Mouse (Mus musculus) CH12.LX (cell line): ENCODE data around the gene 4930539E08Rik. TPM values are rescaled to one million over a fixed set of nuclear protein-coding genes. Genes with fewer than 3 reads are reported as not detected.

Experiments
- DNase-seq: peaks from one replicate; pipeline ENCODE4 v3.0.0-alpha.2; 2013; ENCODE audit errors: extremely low read depth
- H3K27ac ChIP-seq: 2 replicates; pipeline ENCODE4 v1.5.1; 2012; ENCODE audit warnings: low read depth, mild to moderate bottlenecking, control low read depth, moderate library complexity; ENCODE audit not compliant: insufficient read depth
- H3K27me3 ChIP-seq: replicated peaks from 2 replicates; pipeline ENCODE3; 2012; ENCODE audit warnings: inconsistent platforms
- H3K36me3 ChIP-seq, 2 experiments: replicated peaks in 1 of 2; 2 replicates each; pipeline versions ENCODE3 to v1.6.1; 2012; ENCODE audit warnings: inconsistent platforms in 1 of 2, low read length in 1 of 2, mild to moderate bottlenecking in 1 of 2, mixed read lengths in 1 of 2, moderate library complexity in 1 of 2; ENCODE audit not compliant: control insufficient read depth in 1 of 2, insufficient read depth in 1 of 2
- H3K4me1 ChIP-seq, 2 experiments: 2 replicates each; pipeline ENCODE4 v1.6.1; 2012; ENCODE audit warnings: inconsistent platforms in 1 of 2, moderate library complexity in 1 of 2; ENCODE audit not compliant: insufficient read depth in 2 of 2, control insufficient read depth in 1 of 2
- H3K4me2 ChIP-seq: 2 replicates; pipeline ENCODE4 v1.6.1; 2012; ENCODE audit warnings: low read depth, mild to moderate bottlenecking, control low read depth; ENCODE audit not compliant: poor library complexity, insufficient read depth, severe bottlenecking
- H3K4me3 ChIP-seq, 3 experiments: fragments of 150-350 bp in 1 of 3; sonication (generic) in 1 of 3; replicated peaks in 1 of 3; 2 replicates each; pipeline versions ENCODE3 to v1.5.1; 2011 to 2012; ENCODE audit warnings: low read depth in 2 of 3, low read length in 2 of 3, mild to moderate bottlenecking in 2 of 3, moderate library complexity in 2 of 3, control low read depth in 1 of 3, improper control_type of control experiment in 1 of 3, inconsistent platforms in 1 of 3, mixed read lengths in 1 of 3; ENCODE audit not compliant: poor library complexity in 1 of 3
- H3K79me2 ChIP-seq: replicated peaks from 2 replicates; pipeline ENCODE4 v1.6.1; 2012; ENCODE audit warnings: mild to moderate bottlenecking, moderate library complexity; ENCODE audit not compliant: control insufficient read depth, poor library complexity, insufficient read depth, severe bottlenecking; ENCODE audit errors: extremely low read depth
- H3K9ac ChIP-seq: 2 replicates; pipeline ENCODE4 v1.6.1; 2012; ENCODE audit warnings: low read depth, mild to moderate bottlenecking, control low read depth, moderate library complexity; ENCODE audit not compliant: insufficient read depth
- H3K9me3 ChIP-seq: replicated peaks from 2 replicates; pipeline ENCODE3; 2012; ENCODE audit warnings: low read length, inconsistent platforms, mixed read lengths
- BHLHE40 ChIP-seq: IDR thresholded peaks from 2 replicates; pipeline ENCODE4 v1.6.1; 2011; ENCODE audit warnings: mild to moderate bottlenecking, low read depth, low read length, improper control_type of control experiment
- E2F4 ChIP-seq: IDR thresholded peaks from 2 replicates; pipeline ENCODE4 v1.6.1; 2011; ENCODE audit warnings: low read depth, low read length, improper control_type of control experiment; ENCODE audit not compliant: insufficient replicate concordance
- ELF1 ChIP-seq: IDR thresholded peaks from 2 replicates; pipeline ENCODE4 v1.6.1; 2014; ENCODE audit warnings: low read depth, mild to moderate bottlenecking, inconsistent platforms, low read length, improper control_type of control experiment
- ETS1 ChIP-seq: conservative IDR thresholded peaks from 2 replicates; pipeline ENCODE4 v1.6.1; 2012; ENCODE audit warnings: low read depth, mild to moderate bottlenecking, inconsistent platforms, low read length, improper control_type of control experiment, moderate library complexity
- GABPA ChIP-seq: IDR thresholded peaks from 2 replicates; pipeline ENCODE4 v1.6.1; 2012; ENCODE audit warnings: low read depth, low read length, improper control_type of control experiment, inconsistent platforms; ENCODE audit not compliant: insufficient replicate concordance
- IRF4 ChIP-seq: IDR thresholded peaks from 2 replicates; pipeline ENCODE4 v1.6.1; 2014; ENCODE audit warnings: low read depth, mild to moderate bottlenecking, inconsistent platforms, low read length, improper control_type of control experiment
- JUN ChIP-seq: IDR thresholded peaks from 2 replicates; pipeline ENCODE4 v1.6.1; 2011; ENCODE audit warnings: low read depth, mild to moderate bottlenecking, low read length, improper control_type of control experiment, moderate library complexity; ENCODE audit not compliant: insufficient read depth
- JUND ChIP-seq: conservative IDR thresholded peaks from 2 replicates; pipeline ENCODE4 v1.6.1; 2011; ENCODE audit warnings: low read depth, low read length, improper control_type of control experiment
- MAFK ChIP-seq: IDR thresholded peaks from 2 replicates; pipeline ENCODE4 v1.6.1; 2011; ENCODE audit warnings: low read length, improper control_type of control experiment; ENCODE audit not compliant: insufficient replicate concordance
- MAX ChIP-seq: IDR thresholded peaks from 2 replicates; pipeline ENCODE4 v1.6.1; 2011; ENCODE audit warnings: low read length, improper control_type of control experiment
- MAZ ChIP-seq: IDR thresholded peaks from 2 replicates; pipeline ENCODE4 v1.6.1; 2012; ENCODE audit warnings: low read depth, mild to moderate bottlenecking, inconsistent platforms, low read length, improper control_type of control experiment, moderate library complexity
- MXI1 ChIP-seq: IDR thresholded peaks from 2 replicates; pipeline ENCODE4 v1.6.1; 2011; ENCODE audit warnings: mild to moderate bottlenecking, low read depth, low read length, improper control_type of control experiment
- MYC ChIP-seq: IDR thresholded peaks from 2 replicates; pipeline ENCODE4 v1.6.1; 2011; ENCODE audit warnings: low read depth, mild to moderate bottlenecking, improper control_type of control experiment, low read length
- PAX5 ChIP-seq: IDR thresholded peaks from 2 replicates; pipeline ENCODE4 v1.6.1; 2012; ENCODE audit warnings: low read length, inconsistent platforms, mixed read lengths
- POLR2AphosphoS2 ChIP-seq: IDR thresholded peaks from 2 replicates; pipeline ENCODE4 v1.6.1; 2011; ENCODE audit warnings: low read depth, low read length, improper control_type of control experiment
- RAD21 ChIP-seq: IDR thresholded peaks from 2 replicates; pipeline ENCODE4 v1.6.1; 2011; ENCODE audit warnings: low read depth, mild to moderate bottlenecking, low read length, improper control_type of control experiment, moderate library complexity
- RCOR1 ChIP-seq: conservative IDR thresholded peaks from 2 replicates; pipeline ENCODE4 v1.6.1; 2012; ENCODE audit warnings: low read depth, mild to moderate bottlenecking, inconsistent platforms, low read length, improper control_type of control experiment
- SIN3A ChIP-seq: IDR thresholded peaks from 2 replicates; pipeline ENCODE4 v1.6.1; 2012; ENCODE audit warnings: low read length, improper control_type of control experiment, inconsistent platforms
- TCF12 ChIP-seq: IDR thresholded peaks from 2 replicates; pipeline ENCODE4 v1.6.1; 2014; ENCODE audit warnings: low read depth, mild to moderate bottlenecking, inconsistent platforms, low read length, improper control_type of control experiment
- USF1 ChIP-seq: IDR thresholded peaks from 2 replicates; pipeline ENCODE4 v1.6.1; 2014; ENCODE audit warnings: low read depth, mild to moderate bottlenecking, inconsistent platforms, low read length, improper control_type of control experiment
- ZC3H11A ChIP-seq: IDR thresholded peaks from 2 replicates; pipeline ENCODE4 v1.6.1; 2012; ENCODE audit warnings: low read depth, mild to moderate bottlenecking, inconsistent platforms, low read length, improper control_type of control experiment
- ZMIZ1 ChIP-seq: IDR thresholded peaks from 2 replicates; pipeline ENCODE4 v1.6.1; 2012; ENCODE audit warnings: low read depth, mild to moderate bottlenecking, inconsistent platforms, low read length, improper control_type of control experiment
- dilution Hi-C: fragments of 300-500 bp; cut with MboI; formaldehyde crosslinking; loops from 2 replicates; pipeline ENCODE4 v1.14.3; 2020; ENCODE audit warnings: low sequenced_read_pairs; ENCODE audit not compliant: extremely low pct_unique_long_range_greater_than_20kb, extremely low pct_ligation_motif_present
- in situ Hi-C: fragments of 300-500 bp; cut with MboI; formaldehyde crosslinking; loops from 3 replicates; pipeline ENCODE4 v1.14.3; 2019; ENCODE audit warnings: low sequenced_read_pairs, low pct_ligation_motif_present, low pct_unique_long_range_greater_than_20kb, mixed read lengths
- polyA plus RNA-seq: library from polyadenylated mRNA; unstranded; fragments of >175 nt; gene quantifications from 2 replicates; pipeline ENCODE4 v1.2.1, GENCODE M21; 2012; ENCODE audit warnings: low read depth; ENCODE audit not compliant: insufficient read length
- total RNA-seq, 2 experiments: library from RNA; depleted of rRNA; stranded (reverse); fragments of 300-350 nt in 1 of 2; fragments of >200 nt in 1 of 2; gene quantifications; 2 replicates each; pipeline ENCODE4 v1.2.3; 2012 to 2014

4930539E08Rik gene
- total and polyA plus RNA-seq, 3 experiments: 0.62 to 1.4 (median 1.4) TPM

GRCm38 (mm10) chr17:28854377-28854776 is 60.7 kb downstream of the 4930539E08Rik start:
- Histone ChIP-seq H3K9me3 (peaks cover 12% of the 10 kb centered on the region), H3K27me3 (no peaks in the 10 kb centered on the region), H3K27ac (no peak overlapping the region), H3K4me2 (no peak overlapping the region), H3K9ac (no peak overlapping the region), H3K4me3 (no peak overlapping the region), H3K79me2 (no peaks in the 10 kb centered on the region), H3K36me3 (no peaks in the 10 kb centered on the region), H3K4me1 (no peaks in the 10 kb centered on the region)
- TF ChIP-seq BHLHE40: no peak
- no peak for TF ChIP-seq JUN
- no peak for TF ChIP-seq MYC
- no peak for TF ChIP-seq E2F4
- TF ChIP-seq ZC3H11A: no peak
- TF ChIP-seq RAD21: no peak
- no peak for TF ChIP-seq USF1
- TF ChIP-seq TCF12: no peak
- no peak for TF ChIP-seq PAX5
- no peak for TF ChIP-seq SIN3A
- TF ChIP-seq MAFK: no peak
- no peak for TF ChIP-seq ELF1
- TF ChIP-seq MAZ: no peak
- no peak for TF ChIP-seq ZMIZ1
- no peak for TF ChIP-seq POLR2AphosphoS2
- no peak for TF ChIP-seq RCOR1
- no peak for TF ChIP-seq ETS1
- no peak for DNase-seq
- dilution Hi-C loops: no loop called here
- in situ Hi-C loops: no loop called here

- H3K4me2 ChIP-seq: no peak overlapping the region
- dilution Hi-C loops: no loop called here
- no peak overlapping the region for H3K9ac ChIP-seq
- no peaks in the 10 kb centered on the region for H3K27me3 ChIP-seq
- no peak for DNase-seq
- peaks cover 4% of the 10 kb centered on the region for H3K9me3 ChIP-seq
- H3K4me1 ChIP-seq: peaks cover 0 to 7% of the 10 kb centered on the region in 2 experiments; a peak in 1 of 4 replicates
- H3K79me2 ChIP-seq: no peaks in the 10 kb centered on the region
- TF ChIP-seq PAX5: no peak
- TF ChIP-seq MAX: no peak
- TF ChIP-seq USF1: no peak
- TF ChIP-seq IRF4: no peak
- TF ChIP-seq JUND: no peak
- no peak for TF ChIP-seq GABPA
- no peak for TF ChIP-seq MXI1
- in situ Hi-C loops: no loop called here
- H3K36me3 ChIP-seq: no peaks in the 10 kb centered on the region
- H3K27ac ChIP-seq: no peak overlapping the region
- H3K4me3 ChIP-seq: no peak overlapping the region
Observed at GRCm38 (mm10) chr17:28850511-28850910, 64.6 kb downstream of the 4930539E08Rik start.
